Mouse (Mus musculus) midbrain, embryonic 14.5 days (tissue): Measurements from ENCODE around the gene Crxos. TPM values are rescaled to one million over a fixed set of nuclear protein-coding genes. Genes with fewer than 3 reads are reported as not detected.

ENCODE experiments used
- ATAC-seq: fragments of 200-750 bp; cut with Nextera tagmentation; 2 replicates; pipeline ENCODE4 v1.8.0; 2017; ENCODE audit warnings: moderate number of reproducible peaks, moderate library complexity; ENCODE audit not compliant: low FRiP score, low TSS enrichment
- DNase-seq: peaks from one replicate; pipeline ENCODE4 v3.0.0-alpha.2; 2015
- H3K27ac ChIP-seq: fragments of 300-500 bp; sonication (generic); replicated peaks from 2 replicates; pipeline ENCODE4 v1.5.1; 2014; ENCODE audit warnings: mild to moderate bottlenecking, low read depth, low read length, moderate library complexity
- H3K27me3 ChIP-seq: fragments of 300-500 bp; sonication (generic); 2 replicates; pipeline ENCODE4 v1.6.1; 2014; ENCODE audit warnings: low read length, control low read depth, mixed read lengths; ENCODE audit not compliant: control insufficient read depth, insufficient read depth
- H3K36me3 ChIP-seq: fragments of 300-500 bp; sonication (generic); 2 replicates; pipeline ENCODE4 v1.6.1; 2014; ENCODE audit warnings: low read length, control low read depth; ENCODE audit not compliant: control insufficient read depth, insufficient read depth
- H3K4me1 ChIP-seq: fragments of 300-500 bp; sonication (generic); 2 replicates; pipeline ENCODE4 v1.6.1; 2014; ENCODE audit warnings: mild to moderate bottlenecking, antibody characterized with exemption, low read length, control low read depth; ENCODE audit not compliant: control insufficient read depth, insufficient read depth
- H3K4me2 ChIP-seq: fragments of 300-500 bp; sonication (generic); 2 replicates; pipeline ENCODE4 v1.6.1; 2014; ENCODE audit warnings: mild to moderate bottlenecking, low read length, moderate library complexity
- H3K4me3 ChIP-seq: fragments of 300-500 bp; sonication (generic); replicated peaks from 2 replicates; pipeline ENCODE4 v1.5.1; 2014; ENCODE audit warnings: low read depth, low read length
- H3K9ac ChIP-seq: fragments of 300-500 bp; sonication (generic); replicated peaks from 2 replicates; pipeline ENCODE4 v1.6.1; 2014; ENCODE audit warnings: mild to moderate bottlenecking, low read length, moderate library complexity
- H3K9me3 ChIP-seq: fragments of 300-500 bp; sonication (generic); 2 replicates; pipeline ENCODE4 v1.6.1; 2016; ENCODE audit warnings: low read length, control low read depth, mixed read lengths; ENCODE audit not compliant: control insufficient read depth
- WGBS: fragments of 180-500 bp; shearing (Covaris S2); extraction: QIAGEN DNeasy Blood & Tissue Kit; methylation state at CpG from one replicate; pipeline ENCODE4 v1.1.7; 2014; 5-methylcytosine and 5-hydroxymethylcytosine counted together
- polyA plus RNA-seq: library from polyadenylated mRNA; unstranded; fragments of >200 nt; fragmentation: Nextera tagmentation; extraction: Ambion mirVana; gene quantifications from 2 replicates; pipeline ENCODE4 v1.2.1, GENCODE M21; 2014

The Crxos gene
- polyA plus RNA-seq, 1 experiment from 2014 or later, result not detected

DNA sequence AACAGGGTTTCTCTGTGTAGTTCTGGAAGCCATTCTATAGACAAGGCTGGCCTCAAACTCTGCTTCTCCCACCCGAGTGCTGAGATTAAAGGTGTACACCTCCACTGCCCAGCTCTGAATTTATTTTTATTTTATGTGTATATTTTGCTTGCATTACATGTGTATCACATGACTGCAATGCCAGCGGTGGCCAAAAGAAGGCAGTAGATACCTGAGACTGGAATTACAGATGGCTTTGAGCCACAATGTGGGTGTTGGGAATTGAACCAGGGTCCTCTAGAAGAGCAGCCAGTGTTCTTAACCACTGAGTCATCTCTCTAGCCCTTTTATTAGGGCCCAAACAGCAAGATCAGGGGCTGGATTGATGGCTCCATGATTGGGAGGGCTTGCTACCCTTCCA lies 48.1 kb downstream of the Crxos start:
- H3K9ac ChIP-seq, result no peak overlapping the region
- no peak overlapping the region for H3K27ac ChIP-seq
- H3K27me3 ChIP-seq, result no peaks in the 10 kb centered on the region
- H3K4me1 ChIP-seq, result no peaks in the 10 kb centered on the region
- H3K4me2 ChIP-seq, result no peak overlapping the region
- no peak overlapping the region for H3K4me3 ChIP-seq
- no peaks in the 10 kb centered on the region for H3K9me3 ChIP-seq
- 0 out of 2 replicates have a peak, but pooled peaks cover 5% of the 10 kb centered on the region for H3K36me3 ChIP-seq
- 63% methylated on average over 2 of the region's 2 CpGs for WGBS
- DNase-seq, result no peak
- no peak for ATAC-seq

DNA sequence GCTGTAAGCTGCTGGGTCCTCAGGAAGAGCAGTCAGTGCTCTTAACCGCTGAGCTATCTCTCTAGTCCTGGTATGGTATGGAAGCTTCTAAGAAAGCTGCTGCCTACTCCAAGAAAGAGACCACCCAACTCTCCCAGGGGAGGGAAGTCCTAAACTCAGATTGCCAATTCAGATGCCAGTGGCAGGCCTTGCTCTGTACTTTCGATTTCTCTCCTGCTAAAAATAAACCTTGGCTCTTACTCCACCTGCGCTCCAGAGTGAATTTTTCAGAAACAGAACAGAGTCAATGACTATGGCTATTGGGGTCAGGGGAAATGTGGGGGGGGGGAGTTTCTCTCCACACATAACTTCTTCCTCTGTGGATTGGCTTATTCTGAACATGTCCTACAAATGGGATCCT lies 49.2 kb downstream of the Crxos start:
- Histone ChIP-seq H3K27me3 (no peaks in the 10 kb centered on the region), H3K4me2 (no peak overlapping the region), H3K9ac (no peak overlapping the region), H3K4me3 (no peak overlapping the region), H3K27ac (no peak overlapping the region), H3K9me3 (no peaks in the 10 kb centered on the region), H3K36me3 (peaks cover 16% of the 10 kb centered on the region), H3K4me1 (no peaks in the 10 kb centered on the region)
- DNase-seq (no peak), ATAC-seq (no peak)
- WGBS, result 92% methylated on average over 3 of the region's 3 CpGs

DNA sequence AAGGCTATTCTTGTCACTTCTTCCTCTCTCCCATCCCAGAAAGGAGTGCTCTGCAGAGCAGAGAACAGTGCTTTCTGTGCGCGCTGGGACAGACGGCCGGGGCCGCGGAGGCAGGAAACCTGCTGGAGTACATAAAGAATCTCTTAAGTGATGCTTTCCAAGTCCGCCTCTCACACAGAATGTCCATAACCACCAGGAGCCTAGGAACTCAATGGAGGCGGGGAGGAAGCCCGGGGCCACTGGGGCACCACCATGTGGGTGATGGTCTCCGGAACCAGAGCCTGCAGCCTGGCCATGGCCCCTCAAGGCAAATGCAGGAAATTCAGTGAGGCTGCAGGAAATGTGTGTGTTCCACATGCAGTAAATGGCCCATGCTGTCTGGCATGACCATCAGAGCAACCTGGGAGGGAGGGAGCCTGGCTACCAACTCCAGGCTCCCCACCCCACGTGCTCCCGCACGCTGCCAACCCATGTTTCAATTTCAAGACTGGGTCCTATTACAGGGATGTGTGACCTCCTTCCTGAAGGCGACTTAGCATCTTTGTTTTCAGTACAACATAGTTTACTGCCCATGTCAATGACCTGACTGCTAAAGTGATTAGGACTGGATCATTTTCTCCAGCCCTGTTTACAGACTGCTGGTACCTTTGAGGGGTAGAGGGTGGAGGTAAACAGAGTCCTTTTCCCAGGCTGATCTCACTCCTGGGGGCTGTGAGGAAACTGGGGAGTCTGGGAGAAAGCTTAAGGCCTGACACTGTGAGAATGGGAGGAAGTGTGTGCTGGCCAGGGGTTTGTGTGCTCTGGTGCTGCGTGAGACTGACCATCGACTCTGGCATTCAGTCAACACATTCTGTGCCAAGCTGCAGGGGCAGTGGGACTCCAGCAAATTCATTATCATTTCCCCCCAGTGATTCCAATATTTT lies 51.3 kb downstream of the Crxos start:
- Histone ChIP-seq H3K36me3 (peaks cover 36% of the 10 kb centered on the region), H3K4me3 (no peak overlapping the region), H3K27ac (no peak overlapping the region), H3K4me2 (no peak overlapping the region), H3K27me3 (no peaks in the 10 kb centered on the region), H3K9me3 (no peaks in the 10 kb centered on the region), H3K4me1 (no peaks in the 10 kb centered on the region), H3K9ac (no peak overlapping the region)
- ATAC-seq (no peak), DNase-seq (no peak)
- WGBS, result 71% methylated on average over 16 of the region's 16 CpGs

DNA sequence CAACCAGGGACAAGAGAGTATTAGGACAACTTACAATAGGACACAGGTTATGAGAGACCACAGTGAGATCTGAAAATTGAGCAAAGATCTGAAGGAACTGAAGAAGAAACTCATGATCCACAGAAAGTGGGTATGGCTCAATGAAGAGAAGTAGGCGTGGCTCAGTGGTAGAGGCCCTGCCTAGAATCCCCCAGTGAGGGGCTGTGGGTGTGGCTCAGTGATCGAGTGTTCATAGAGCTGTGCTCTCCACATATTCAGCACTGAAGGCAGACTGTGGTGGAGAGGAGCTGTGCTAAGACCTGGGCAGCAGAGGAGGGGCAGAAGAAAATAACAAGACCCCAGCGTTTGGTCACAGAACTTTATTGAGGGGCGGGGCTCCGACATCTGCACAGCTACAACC lies 55.1 kb downstream of the Crxos start:
- H3K27ac ChIP-seq, result no peak overlapping the region
- no peak overlapping the region for H3K4me3 ChIP-seq
- no peak for DNase-seq
- no peaks in the 10 kb centered on the region for H3K9me3 ChIP-seq
- H3K4me1 ChIP-seq, result no peaks in the 10 kb centered on the region
- H3K36me3 ChIP-seq, result peaks cover 74% of the 10 kb centered on the region
- H3K27me3 ChIP-seq, result no peaks in the 10 kb centered on the region
- no peak overlapping the region for H3K4me2 ChIP-seq
- 96% methylated on average over 5 of the region's 5 CpGs for WGBS
- no peak overlapping the region for H3K9ac ChIP-seq
- ATAC-seq, result no peak

DNA sequence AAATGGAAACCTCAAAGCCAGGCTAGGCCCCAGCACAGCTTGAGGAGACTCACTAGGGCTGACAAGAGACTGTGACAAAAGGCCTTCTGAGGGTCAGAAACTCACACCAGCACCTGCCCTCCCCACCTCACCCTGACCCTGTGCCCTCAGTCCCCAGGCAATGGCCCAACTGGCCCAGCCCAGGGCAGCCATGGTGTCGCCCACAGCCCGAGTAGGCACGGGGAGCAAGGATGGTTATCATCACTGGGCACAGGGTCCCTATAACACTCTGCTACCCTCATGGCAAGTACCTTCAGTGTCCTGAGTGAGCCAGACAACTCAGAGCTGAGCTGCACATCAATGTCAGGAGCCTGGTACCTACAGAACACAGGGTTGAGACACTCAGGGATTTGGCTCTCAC lies 56.2 kb downstream of the Crxos start:
- no peak overlapping the region for H3K9ac ChIP-seq
- no peak overlapping the region for H3K4me3 ChIP-seq
- no peaks in the 10 kb centered on the region for H3K9me3 ChIP-seq
- no peak overlapping the region for H3K4me2 ChIP-seq
- H3K27ac ChIP-seq, result no peak overlapping the region
- no peak for ATAC-seq
- H3K36me3 ChIP-seq, result peaks cover 86% of the 10 kb centered on the region
- H3K27me3 ChIP-seq, result no peaks in the 10 kb centered on the region
- DNase-seq, result no peak
- no peaks in the 10 kb centered on the region for H3K4me1 ChIP-seq
- WGBS, result 95% methylated on average over 3 of the region's 3 CpGs

DNA sequence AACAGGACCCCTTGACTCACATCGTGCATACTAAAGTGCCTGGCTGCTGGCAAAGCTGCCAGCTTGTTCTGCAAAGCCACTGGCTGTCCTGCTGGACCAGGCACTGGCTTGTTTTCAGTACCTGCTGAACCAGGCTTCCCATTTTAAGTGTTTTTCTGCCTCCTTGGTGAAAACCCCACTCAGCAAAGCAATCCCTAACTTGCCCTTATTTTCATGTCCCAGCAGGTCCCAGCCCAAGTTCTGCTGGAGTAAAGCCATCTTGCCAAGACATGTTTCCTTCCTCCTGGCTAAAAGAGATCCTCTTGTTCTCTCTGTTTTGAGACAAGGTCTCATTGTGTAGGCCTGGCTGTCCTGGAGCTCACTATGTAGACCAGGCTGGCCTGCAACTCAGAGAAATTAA lies 61.9 kb downstream of the Crxos start:
- H3K27me3 ChIP-seq, result no peaks in the 10 kb centered on the region
- ATAC-seq, result no peak

DNA sequence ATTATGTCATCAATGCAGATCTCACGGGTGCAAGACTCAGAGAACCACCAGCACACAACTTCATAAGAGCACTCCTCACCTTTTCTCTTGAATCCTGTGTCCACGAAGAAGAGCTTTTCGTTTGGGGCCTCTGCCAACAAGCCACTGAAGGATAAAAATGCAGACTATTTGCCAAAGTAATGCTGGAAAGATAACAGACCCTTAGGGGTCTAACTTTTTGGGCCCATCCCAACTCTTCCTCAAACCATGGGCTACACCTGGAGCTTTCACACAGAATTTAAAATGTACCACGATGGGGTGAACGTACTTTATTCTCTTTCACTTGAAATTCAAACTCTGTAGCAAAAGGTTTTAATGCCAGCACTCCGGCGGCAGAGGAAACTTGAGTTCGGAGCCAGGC lies 62.8 kb downstream of the Crxos start:
- Histone ChIP-seq H3K36me3 (peaks cover 42% of the 10 kb centered on the region), H3K4me2 (peak overlapping the region; percentile 84), H3K4me3 (peak overlapping the region; percentile 69), H3K9ac (peak overlapping the region; percentile 66), H3K4me1 (peaks cover 10% of the 10 kb centered on the region), H3K9me3 (no peaks in the 10 kb centered on the region), H3K27me3 (no peaks in the 10 kb centered on the region), H3K27ac (0 out of 2 replicates have a peak overlapping the region, but pooled peaks have one; percentile 93)
- 7% methylated on average over 8 of the region's 8 CpGs for WGBS
- DNase-seq (no peak), ATAC-seq (no peak)

More for the DNA sequence above, 61.9 kb downstream of the Crxos start:
- Histone ChIP-seq H3K36me3 (peaks cover 51% of the 10 kb centered on the region), H3K9ac (0 out of 2 replicates have a peak overlapping the region, but pooled peaks have one; percentile 66), H3K4me2 (peak overlapping the region; percentile 84), H3K4me1 (peaks cover 10% of the 10 kb centered on the region), H3K4me3 (no peak overlapping the region), H3K9me3 (no peaks in the 10 kb centered on the region), H3K27ac (no peak overlapping the region)
- DNase-seq, result no peak
- WGBS, result 100% methylated on average over 1 of the region's 1 CpGs

DNA sequence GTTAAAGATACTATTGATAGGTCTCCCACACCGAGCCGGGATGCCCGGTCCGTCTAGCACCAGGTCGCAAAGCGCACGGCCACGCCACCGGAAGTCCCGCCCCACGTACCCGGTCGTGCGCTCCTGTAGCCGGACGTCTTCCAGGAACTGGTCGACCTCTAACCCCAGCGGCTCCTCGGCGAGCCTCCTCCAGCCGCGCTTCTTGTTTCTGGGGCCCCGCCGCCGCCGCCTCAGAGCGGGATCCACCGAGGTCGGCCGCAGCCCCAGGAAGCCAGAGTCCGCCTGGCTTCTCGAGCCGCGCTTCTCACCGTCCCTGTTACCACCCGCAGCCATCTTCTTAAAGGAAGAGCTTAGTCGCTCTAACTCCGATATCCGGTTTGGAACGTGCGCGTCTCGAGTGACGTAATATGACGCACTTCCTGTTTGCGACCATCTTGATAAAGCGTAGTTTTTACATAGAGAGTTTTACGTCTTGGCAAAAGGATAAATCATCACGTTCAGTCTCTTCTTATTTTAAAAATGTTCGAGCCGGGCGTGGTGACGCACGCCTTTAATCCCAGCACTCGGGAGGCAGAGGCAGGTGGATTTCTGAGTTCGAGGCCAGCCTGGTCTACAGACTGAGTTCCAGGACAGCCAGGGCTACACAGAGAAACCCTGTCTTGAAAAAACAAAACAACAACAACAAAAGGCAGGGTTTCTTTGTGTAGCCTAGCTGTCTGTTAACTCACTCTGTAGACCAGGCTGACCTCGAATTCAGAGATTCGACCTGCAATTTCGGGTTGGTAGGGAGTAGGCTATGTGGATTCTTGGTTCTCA lies 63.5 kb downstream of the Crxos start, which contains the start of gene Nop53:
TSS of gene Nop53 (minus strand) at position 354 of the 816 bp plus-strand sequence.
- Histone ChIP-seq H3K27ac (peak within 1 kb of the TSS; percentile 93), H3K36me3 (peaks cover 35% of the 10 kb centered on the region), H3K9me3 (no peaks in the 10 kb centered on the region), H3K9ac (peak within 1 kb of the TSS; percentile 66), H3K4me3 (peak within 1 kb of the TSS; percentile 69), H3K4me2 (peak within 1 kb of the TSS; percentile 84), H3K4me1 (peaks cover 10% of the 10 kb centered on the region), H3K27me3 (no peaks in the 10 kb centered on the region)
- DNase-seq (peak; percentile 99), ATAC-seq (peak; percentile 94)
- 2% methylated on average over 59 of the region's 59 CpGs for WGBS
